ENCODE assay signal across 9 mouse cellular contexts in genomic region chr10:8912706-8913275, GRCm38 (mm10). TPM values are rescaled to one million over a fixed set of nuclear protein-coding genes. Genes with fewer than 3 reads are reported as not detected.
DNase-seq lines count a peak whose midpoint lies in the region; ATAC-seq and TF ChIP-seq lines count a peak whose summit lies in the region.
"Had no signal": no experiment of that assay in that cellular context is flagged by ENCODE, and none has a peak within 500 bp of the region (broad histone marks: within the 10 kb centered on the region; RNA-seq: fewer than 3 reads in every experiment).

No protein-coding gene starts in this region.

- TF ChIP-seq CTCF in thymus, adult 2 months (IDR thresholded peaks at IDR 0.05; ENCODE audit: borderline replicate concordance, control insufficient read depth, extremely low read depth, insufficient read depth, low read length, poor library complexity): no peak

- no peaks in the 10 kb centered on the region for H3K27me3 ChIP-seq in thymus, adult 2 months (ENCODE audit: control insufficient read depth, insufficient read depth, low read length)
- H3K27me3 ChIP-seq in forebrain, embryonic 16.5 days (replicated peaks; ENCODE audit: control insufficient read depth, insufficient read depth, low read length): no peaks in the 10 kb centered on the region
- H3K27me3 ChIP-seq: liver, embryonic 13.5 days had no signal

- no peaks in the 10 kb centered on the region for H3K4me1 ChIP-seq in thymus, adult 2 months (replicated peaks; ENCODE audit: control insufficient read depth, insufficient read depth, low read length)
- no peaks in the 10 kb centered on the region for H3K4me1 ChIP-seq in forebrain, embryonic 16.5 days (replicated peaks; ENCODE audit: control insufficient read depth, insufficient read depth, low read length)
- H3K4me1 ChIP-seq: liver, embryonic 13.5 days had no signal

- no peak overlapping the region for H3K4me3 ChIP-seq in thymus, adult 2 months (ENCODE audit: control insufficient read depth, insufficient read depth, low read length)
- H3K4me3 ChIP-seq in forebrain, embryonic 16.5 days (replicated peaks; ENCODE audit: low read length): no peak overlapping the region
- H3K4me3 ChIP-seq: liver, embryonic 13.5 days had no signal

- no peak for ATAC-seq in forebrain, embryonic 16.5 days

- no peaks in the 10 kb centered on the region for H3K36me3 ChIP-seq in thymus, adult 2 months (ENCODE audit: control insufficient read depth, insufficient read depth, low read length)
- no peaks in the 10 kb centered on the region for H3K36me3 ChIP-seq in forebrain, embryonic 16.5 days (ENCODE audit: control insufficient read depth, insufficient read depth)
- H3K36me3 ChIP-seq: liver, embryonic 13.5 days had no signal

- H3K4me2 ChIP-seq in forebrain, embryonic 16.5 days (ENCODE audit: low read length): no peak overlapping the region
- H3K4me2 ChIP-seq: liver, embryonic 13.5 days had no signal

- H3K9me3 ChIP-seq in forebrain, embryonic 16.5 days (ENCODE audit: control insufficient read depth, low read length): no peaks in the 10 kb centered on the region
- H3K9me3 ChIP-seq: liver, embryonic 13.5 days had no signal

- 80% methylated on average over 5 of the region's 5 CpGs for WGBS in thymus, adult 2 months
- 78% methylated on average over 5 of the region's 5 CpGs for WGBS in forebrain, embryonic 16.5 days

- intact Hi-C loops in gastrocnemius, postnatal 14 days (cut with DNase I; ENCODE audit: low total_unique reads): no loop called here

- H3K27ac ChIP-seq in thymus, adult 2 months (ENCODE audit: control insufficient read depth, insufficient read depth, low read length): no peak overlapping the region
- H3K27ac ChIP-seq in forebrain, embryonic 16.5 days (ENCODE audit: low read length): no peak overlapping the region
- H3K27ac ChIP-seq: liver, embryonic 13.5 days had no signal

- peak; percentile 7 to 22 for DNase-seq in cerebellum, postnatal 14 days
- no peak for DNase-seq in cerebellum, adult 9-11 months
- DNase-seq in thymus, adult 2 months: peak; percentile 17
- no peak for DNase-seq in thymus, adult 18-20 months
- DNase-seq in lung, postnatal 4 days: peak; percentile 63 to 69
- DNase-seq in retina, postnatal 1 day: no peak
- no peak for DNase-seq in gastrocnemius, postnatal 14 days
- DNase-seq: liver, embryonic 13.5 days had no signal

- no peak for TF ChIP-seq POLR2A in thymus, adult 2 months (IDR thresholded peaks at IDR 0.05; ENCODE audit: control insufficient read depth, extremely low read depth, insufficient read depth, low read length, poor library complexity)

- no peak overlapping the region for H3K9ac ChIP-seq in forebrain, embryonic 16.5 days (replicated peaks; ENCODE audit: low read depth, low read length)
- H3K9ac ChIP-seq: liver, embryonic 13.5 days had no signal

RNA-seq across cellular contexts. Expression of gene Sash1, which starts 26.9 kb away (rescaled TPM):
- 3.9 and 4.8 TPM in 2 replicates for polyA plus RNA-seq in thymus, adult 2 months (2012; rRNA removed)
- 1.3 TPM in 2 replicates for polyA plus RNA-seq in forebrain, embryonic 16.5 days (2015; fragmentation: Nextera tagmentation; extraction: Ambion mirVana)
- total RNA-seq in gastrocnemius, postnatal 14 days (2021): 10 to 100 TPM; 28.0 to 32.1 TPM

Comparison
In these comparisons a context has a peak if more than half of its experiments do, and no peak if none do; other contexts are left out.
1. DNase-seq: peak in cerebellum, postnatal 14 days (2 of 2), thymus, adult 2 months (single experiment) and lung, postnatal 4 days (2 of 2); none in cerebellum, adult 9-11 months (single experiment), thymus, adult 18-20 months (0 of 2), retina, postnatal 1 day (single experiment) and gastrocnemius, postnatal 14 days (single experiment).